Mouse (Mus musculus): ENCODE data around the gene Tpcn1. TPM values are rescaled to one million over a fixed set of nuclear protein-coding genes. Genes with fewer than 3 reads are reported as not detected.

The Tpcn1 gene
- 11.9 and 12.3 TPM in 2 replicates for polyA plus RNA-seq (2016; fragmentation: Nextera tagmentation; extraction: Ambion mirVana)

DNA sequence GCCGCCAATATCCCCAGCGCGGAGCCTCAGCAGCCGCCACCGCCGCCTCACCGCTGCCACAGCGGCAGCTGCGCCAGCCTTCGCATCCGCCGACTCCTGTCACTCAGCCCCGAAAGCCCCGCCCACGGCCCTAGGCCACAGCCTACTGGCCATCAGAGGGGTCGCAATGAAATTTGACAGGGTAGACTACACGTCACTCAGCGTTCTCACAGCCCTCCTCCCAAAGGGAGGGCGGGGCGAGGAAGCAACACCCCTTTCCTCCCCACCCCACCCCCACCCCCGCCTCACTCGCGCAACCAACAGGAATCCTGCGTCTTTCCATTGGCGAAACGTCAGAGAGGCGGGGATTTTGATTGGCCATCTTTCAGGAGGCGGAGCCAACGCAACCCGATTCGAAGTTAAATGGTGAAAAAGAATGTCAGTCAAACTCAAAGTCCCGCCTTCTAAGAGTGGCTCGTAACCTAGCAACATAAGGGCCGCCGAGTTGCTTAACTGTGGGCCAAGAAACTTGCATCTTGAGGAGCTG lies at the start of gene Tpcn1, which contains the start of gene Iqcd:
Tpcn1 (minus strand) TSS at position 105 of the 526 bp plus-strand sequence.
Iqcd (plus strand) TSS at position 448 of the 526 bp plus-strand sequence.
- H3K9me3 ChIP-seq = no peaks in the 10 kb centered on the region
- peak within 1 kb of the TSS; percentile 87 for H3K27ac ChIP-seq (replicated peaks)
- peak; percentile 99 for DNase-seq (ENCODE audit: low spot score)
- peak within 1 kb of the TSS; percentile 85 for H3K4me3 ChIP-seq
- 0 out of 2 replicates have a peak, but pooled peaks cover 4% of the 10 kb centered on the region for H3K27me3 ChIP-seq (replicated peaks; ENCODE audit: low read depth, poor library complexity, severe bottlenecking)
- peaks cover 15% of the 10 kb centered on the region for H3K36me3 ChIP-seq (replicated peaks)
- under 1% methylated on average over 35 of the region's 35 CpGs for WGBS
- peaks cover 41% of the 10 kb centered on the region for H3K4me1 ChIP-seq

DNA sequence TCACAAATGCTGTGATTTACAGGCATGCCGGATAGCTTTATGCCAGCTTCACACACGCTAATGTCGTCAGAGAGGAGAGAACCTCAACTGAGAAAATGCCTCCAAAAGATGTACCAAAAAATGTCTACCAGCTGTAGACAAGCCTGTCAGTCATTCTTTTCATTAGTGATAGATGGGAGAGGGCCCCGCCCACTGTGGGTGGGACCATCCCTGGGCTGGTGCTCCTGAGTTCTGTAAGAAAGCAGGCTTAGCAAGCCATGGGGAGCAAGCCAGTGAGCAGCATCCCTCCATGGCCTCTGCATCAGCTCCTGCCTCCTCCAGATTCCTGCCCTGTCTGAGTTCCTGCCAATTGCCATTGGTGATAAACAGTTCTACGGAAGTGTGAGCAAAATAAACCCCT lies 47.2 kb upstream of the Tpcn1 start:
- DNase-seq (ENCODE audit: low spot score) = no peak
- Histone ChIP-seq H3K27ac (replicated peaks) (no peak overlapping the region), H3K4me1 (peaks cover 16% of the 10 kb centered on the region), H3K36me3 (replicated peaks) (no peaks in the 10 kb centered on the region), H3K9me3 (peaks cover 7% of the 10 kb centered on the region; the same call in 1 of the 2 replicates), H3K4me3 (no peak overlapping the region), H3K27me3 (replicated peaks; ENCODE audit: low read depth, poor library complexity, severe bottlenecking) (peaks cover 38% of the 10 kb centered on the region)
- 92% methylated on average over 5 of the region's 5 CpGs for WGBS

DNA sequence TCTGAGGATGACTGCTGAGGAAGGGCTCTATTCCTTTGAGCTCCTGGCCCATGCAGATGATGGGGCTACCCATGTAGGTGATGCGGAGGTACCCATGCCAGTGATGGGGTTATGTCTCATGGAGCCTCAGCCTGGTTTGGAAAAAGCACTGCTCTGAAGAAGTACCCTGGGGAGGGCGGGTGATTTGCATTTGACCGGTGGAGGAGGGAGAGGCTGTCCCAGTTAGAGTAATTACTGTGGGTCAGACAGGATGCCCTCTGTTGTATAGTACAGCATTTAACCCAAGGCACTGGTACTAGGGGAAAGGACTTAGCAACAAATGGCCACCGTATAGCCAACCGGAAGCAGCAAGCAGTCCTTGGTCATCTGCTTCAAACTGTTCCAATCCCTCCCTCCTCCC lies 46.4 kb upstream of the Tpcn1 start:
- Histone ChIP-seq H3K36me3 (replicated peaks) (no peaks in the 10 kb centered on the region), H3K4me3 (no peak overlapping the region)

DNA sequence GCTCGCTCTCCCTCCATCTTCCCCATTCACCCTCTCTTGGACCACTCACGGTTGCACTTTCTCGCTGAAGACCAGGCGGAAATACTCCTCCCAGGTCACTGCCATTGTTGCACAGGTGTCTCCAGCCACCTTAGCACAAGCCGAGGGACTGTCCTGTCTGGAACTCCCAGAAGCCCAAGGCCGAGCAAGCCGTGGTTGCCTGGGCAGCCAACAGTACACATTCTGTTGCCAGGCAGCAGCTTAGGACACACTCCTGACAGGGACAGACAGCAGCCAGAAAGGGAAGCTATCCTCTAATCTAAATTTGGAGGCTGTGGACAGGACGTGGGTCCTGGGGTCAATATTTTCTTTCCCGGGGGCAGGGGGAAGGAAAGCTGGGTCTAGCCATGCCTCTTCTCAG lies 45.7 kb upstream of the Tpcn1 start, which contains the start of gene Cfap73:
Cfap73 (minus strand) TSS at position 105 of the 400 bp plus-strand sequence.
- WGBS = 59% methylated on average over 9 of the region's 9 CpGs

More for the DNA sequence above, 46.4 kb upstream of the Tpcn1 start:
- no peak overlapping the region for H3K27ac ChIP-seq (replicated peaks)
- no peak for DNase-seq (ENCODE audit: low spot score)
- peaks cover 16% of the 10 kb centered on the region for H3K4me1 ChIP-seq
- H3K27me3 ChIP-seq (replicated peaks; ENCODE audit: low read depth, poor library complexity, severe bottlenecking) = peaks cover 45% of the 10 kb centered on the region
- WGBS = 46% methylated on average over 5 of the region's 5 CpGs
- peaks cover 7% of the 10 kb centered on the region; the same call in 1 of the 2 replicates for H3K9me3 ChIP-seq

DNA sequence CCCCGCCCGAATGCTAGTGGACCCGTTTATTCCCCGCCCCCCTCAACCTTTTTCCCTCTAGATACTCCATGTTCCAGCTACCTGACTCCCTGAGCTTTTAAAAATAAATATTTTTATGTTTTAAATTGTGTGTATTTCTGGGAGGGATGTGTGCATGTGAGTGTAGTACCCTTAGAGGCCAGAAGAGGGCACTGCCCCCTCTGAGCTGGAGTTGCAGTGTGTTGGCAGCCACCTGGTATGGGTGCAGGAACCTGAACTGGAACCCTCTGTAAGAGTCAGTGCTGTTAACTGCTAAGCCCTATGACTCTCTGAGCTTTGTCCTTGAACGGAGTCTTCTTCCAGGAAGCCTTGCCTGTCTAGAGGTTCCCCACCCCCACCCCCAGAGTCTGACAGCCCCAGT lies 43.4 kb upstream of the Tpcn1 start:
- H3K4me3 ChIP-seq = no peak overlapping the region
- no peak for DNase-seq (ENCODE audit: low spot score)
- no peak overlapping the region for H3K27ac ChIP-seq (replicated peaks)
- H3K27me3 ChIP-seq (replicated peaks; ENCODE audit: low read depth, poor library complexity, severe bottlenecking) = peaks cover 54% of the 10 kb centered on the region
- H3K9me3 ChIP-seq = peaks cover 7% of the 10 kb centered on the region; the same call in 1 of the 2 replicates
- peaks cover 25% of the 10 kb centered on the region for H3K36me3 ChIP-seq (replicated peaks)
- peaks cover 16% of the 10 kb centered on the region for H3K4me1 ChIP-seq
- 89% methylated on average over 5 of the region's 5 CpGs for WGBS

More for the DNA sequence above, 45.7 kb upstream of the Tpcn1 start, which contains the start of gene Cfap73:
- peaks cover 16% of the 10 kb centered on the region for H3K4me1 ChIP-seq
- peaks cover 7% of the 10 kb centered on the region; the same call in 1 of the 2 replicates for H3K9me3 ChIP-seq
- H3K36me3 ChIP-seq (replicated peaks) = peaks cover 2% of the 10 kb centered on the region
- DNase-seq (ENCODE audit: low spot score) = no peak
- H3K27ac ChIP-seq (replicated peaks) = no peak within 1 kb of the TSS
- no peak within 1 kb of the TSS for H3K4me3 ChIP-seq
- peaks cover 53% of the 10 kb centered on the region for H3K27me3 ChIP-seq (replicated peaks; ENCODE audit: low read depth, poor library complexity, severe bottlenecking)

DNA sequence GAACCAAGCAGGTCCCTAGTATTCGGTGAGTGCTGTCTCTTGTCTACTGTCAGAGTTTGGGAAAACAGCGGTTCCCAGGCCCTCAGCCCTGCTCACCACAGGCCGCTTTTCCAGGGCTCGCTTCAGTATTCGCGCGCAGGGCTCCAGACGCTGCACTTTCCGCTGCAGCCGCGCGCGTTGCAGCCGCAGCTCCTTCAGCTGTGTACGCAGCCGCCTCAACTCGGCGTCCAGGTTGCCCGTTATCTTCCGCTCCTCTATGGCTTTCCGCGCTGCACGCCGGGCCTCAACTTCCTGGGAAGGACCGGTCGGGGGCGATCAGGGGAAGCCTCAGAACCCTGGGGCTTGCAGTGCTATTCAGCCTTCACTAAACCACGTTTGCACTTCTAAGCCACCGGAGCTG lies 42.7 kb upstream of the Tpcn1 start:
- Histone ChIP-seq H3K4me1 (peaks cover 21% of the 10 kb centered on the region), H3K27ac (replicated peaks) (no peak overlapping the region), H3K36me3 (replicated peaks) (peaks cover 32% of the 10 kb centered on the region), H3K9me3 (peaks cover 7% of the 10 kb centered on the region; the same call in 1 of the 2 replicates), H3K27me3 (replicated peaks; ENCODE audit: low read depth, poor library complexity, severe bottlenecking) (peaks cover 54% of the 10 kb centered on the region), H3K4me3 (peak overlapping the region; percentile 44)
- DNase-seq (ENCODE audit: low spot score) = peak; percentile 39
- WGBS = 8% methylated on average over 29 of the region's 29 CpGs

DNA sequence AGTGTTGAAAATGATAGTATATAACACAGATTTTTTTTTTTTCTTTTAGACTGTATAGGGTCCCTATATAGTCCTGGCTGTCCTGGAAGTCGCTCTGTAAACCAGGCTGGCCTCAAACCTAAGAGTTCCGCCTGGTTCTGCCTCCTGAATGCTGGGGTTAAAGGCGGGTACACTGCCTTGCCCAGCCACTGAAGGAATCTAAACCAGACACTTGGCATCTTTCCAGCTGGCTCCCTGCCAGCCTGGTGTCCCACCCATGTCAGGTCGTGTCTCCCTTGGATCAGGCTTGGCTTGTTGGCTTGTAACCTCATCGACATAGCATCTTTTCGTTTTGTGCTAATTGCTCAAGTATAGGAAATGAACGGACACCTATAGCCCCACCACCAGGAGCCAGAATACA lies 40.2 kb upstream of the Tpcn1 start:
- no peak overlapping the region for H3K4me3 ChIP-seq
- peaks cover 45% of the 10 kb centered on the region for H3K27me3 ChIP-seq (replicated peaks; ENCODE audit: low read depth, poor library complexity, severe bottlenecking)
- peaks cover 7% of the 10 kb centered on the region; the same call in 1 of the 2 replicates for H3K9me3 ChIP-seq
- H3K27ac ChIP-seq (replicated peaks) = no peak overlapping the region
- H3K36me3 ChIP-seq (replicated peaks) = peaks cover 57% of the 10 kb centered on the region
- peaks cover 13% of the 10 kb centered on the region for H3K4me1 ChIP-seq
- 85% methylated on average over 7 of the region's 7 CpGs for WGBS
- DNase-seq (ENCODE audit: low spot score) = no peak

DNA sequence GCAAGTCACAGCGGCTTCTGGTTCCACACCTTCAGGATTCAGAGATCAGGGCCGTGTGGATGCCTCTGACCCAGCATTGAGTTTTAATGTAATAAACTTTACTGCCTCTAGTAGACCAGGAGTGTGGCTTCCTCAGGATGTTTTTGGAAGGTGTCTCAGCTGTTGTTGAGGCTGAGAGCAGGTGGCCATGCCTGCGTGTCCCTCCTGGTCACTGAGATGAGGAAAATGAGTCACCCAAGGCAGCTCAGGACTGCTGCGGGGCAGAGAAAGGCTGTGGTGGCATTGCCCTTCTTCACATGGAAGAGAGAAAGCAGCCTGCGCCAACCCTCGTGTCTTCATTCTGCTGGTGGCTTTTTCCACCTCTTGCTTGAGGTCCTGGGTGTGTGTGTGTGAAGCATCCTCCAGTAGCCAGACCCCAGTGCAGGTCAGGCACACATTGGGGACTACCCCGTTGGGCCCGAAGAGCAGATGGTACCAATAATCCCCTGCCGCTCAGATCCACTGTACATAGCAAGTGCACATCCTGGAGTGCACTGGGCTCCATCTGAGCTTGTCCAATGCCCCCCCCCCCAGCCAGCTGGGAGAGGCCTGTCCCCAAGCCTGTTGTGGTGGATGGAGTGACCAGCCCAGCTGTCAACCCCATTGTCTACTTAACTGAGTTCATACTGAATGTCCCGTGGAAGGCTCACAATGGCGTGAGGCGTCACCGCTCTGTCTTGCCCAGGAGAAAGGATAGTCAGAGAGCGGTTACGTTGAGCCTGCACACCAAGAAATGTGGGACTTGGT lies 39.2 kb upstream of the Tpcn1 start:
- H3K4me3 ChIP-seq = no peak overlapping the region
- WGBS = 91% methylated on average over 15 of the region's 15 CpGs
- peaks cover 7% of the 10 kb centered on the region; the same call in 1 of the 2 replicates for H3K9me3 ChIP-seq
- peaks cover 66% of the 10 kb centered on the region for H3K36me3 ChIP-seq (replicated peaks)
- no peak for DNase-seq (ENCODE audit: low spot score)
- H3K27ac ChIP-seq (replicated peaks) = no peak overlapping the region
- H3K4me1 ChIP-seq = peaks cover 13% of the 10 kb centered on the region
- H3K27me3 ChIP-seq (replicated peaks; ENCODE audit: low read depth, poor library complexity, severe bottlenecking) = peaks cover 37% of the 10 kb centered on the region

DNA sequence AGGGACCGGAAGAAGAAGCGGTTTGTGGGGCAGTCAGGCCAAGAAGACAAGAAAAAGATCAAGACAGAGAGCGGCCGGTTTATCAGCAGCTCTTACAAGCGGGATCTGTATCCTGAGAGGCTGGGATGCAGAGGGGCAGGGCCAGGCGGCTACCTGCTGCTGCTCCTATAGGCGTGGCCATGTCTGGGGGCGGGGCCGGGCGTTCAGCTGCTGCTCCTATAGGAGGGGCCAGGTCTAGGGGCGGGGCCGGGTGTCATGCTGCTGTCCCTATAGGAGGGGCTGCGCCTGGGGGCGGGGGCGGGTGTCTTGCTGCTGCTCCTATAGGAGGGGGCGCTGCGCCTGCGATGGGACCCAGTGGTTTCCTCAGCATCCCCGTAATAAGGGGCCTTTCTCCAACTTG lies 37.9 kb upstream of the Tpcn1 start:
- Histone ChIP-seq H3K4me3 (no peak overlapping the region), H3K4me1 (peaks cover 13% of the 10 kb centered on the region), H3K27me3 (replicated peaks; ENCODE audit: low read depth, poor library complexity, severe bottlenecking) (peaks cover 24% of the 10 kb centered on the region), H3K36me3 (replicated peaks) (peaks cover 80% of the 10 kb centered on the region), H3K27ac (replicated peaks) (no peak overlapping the region), H3K9me3 (no peaks in the 10 kb centered on the region)
- DNase-seq (ENCODE audit: low spot score) = peak; percentile 83
- 27% methylated on average over 19 of the region's 19 CpGs for WGBS

DNA sequence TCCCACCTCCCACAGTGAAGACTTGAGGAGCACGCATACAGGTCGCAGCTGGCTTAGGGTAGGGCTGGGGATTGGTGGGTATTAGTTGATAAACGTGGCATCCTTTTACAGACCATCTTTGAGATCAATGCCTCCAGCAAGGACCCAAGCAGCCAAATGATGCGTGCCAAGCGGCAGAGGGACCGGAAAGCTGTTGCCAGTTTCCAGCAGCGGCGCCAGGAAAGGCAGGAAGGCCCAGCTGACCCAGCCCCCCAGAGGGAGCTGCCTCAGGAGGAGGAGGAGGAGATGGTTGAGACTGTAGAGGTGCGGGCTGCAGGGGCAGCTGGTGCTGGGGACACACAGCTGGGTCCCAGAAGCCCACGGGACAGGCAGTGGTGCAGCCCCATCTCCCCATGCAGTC lies 36.0 kb upstream of the Tpcn1 start:
- peaks cover 10% of the 10 kb centered on the region for H3K4me1 ChIP-seq
- H3K4me3 ChIP-seq = no peak overlapping the region
- no peak overlapping the region for H3K27ac ChIP-seq (replicated peaks)
- peaks cover 99% of the 10 kb centered on the region for H3K36me3 ChIP-seq (replicated peaks)
- WGBS = 93% methylated on average over 10 of the region's 10 CpGs
- no peak for DNase-seq (ENCODE audit: low spot score)
- H3K27me3 ChIP-seq (replicated peaks; ENCODE audit: low read depth, poor library complexity, severe bottlenecking) = peaks cover 4% of the 10 kb centered on the region
- H3K9me3 ChIP-seq = no peaks in the 10 kb centered on the region

DNA sequence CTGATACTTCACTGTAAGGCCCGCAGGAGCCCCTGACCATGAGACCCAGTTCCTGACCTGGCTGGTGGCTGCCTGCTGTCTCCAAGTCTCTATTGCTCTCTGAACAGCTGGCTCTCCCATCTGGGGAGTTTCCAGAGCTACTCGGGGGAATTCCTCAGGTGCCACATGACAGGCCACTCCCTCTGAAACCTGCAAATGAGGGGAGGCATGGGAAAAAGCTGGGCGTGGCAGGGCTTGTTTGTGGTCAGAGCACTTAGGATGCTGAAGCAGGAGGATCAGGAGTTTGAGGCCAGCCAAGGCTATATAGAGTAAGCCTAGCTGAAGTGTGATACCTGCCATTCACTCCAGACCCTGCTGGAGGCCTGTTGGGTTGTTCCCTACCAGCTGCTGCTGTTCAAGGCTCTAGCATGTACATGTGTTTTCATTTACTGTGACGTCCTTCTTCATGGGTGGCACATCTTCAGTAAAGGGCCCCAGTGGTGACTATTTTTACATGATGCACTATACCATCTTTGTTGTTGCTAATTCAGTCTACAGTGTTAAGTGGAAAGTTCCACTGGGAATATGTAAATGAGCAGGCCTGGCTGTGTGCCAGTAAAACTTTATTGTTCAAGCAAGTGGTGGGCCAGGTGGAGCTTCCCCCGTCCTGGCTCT lies 33.9 kb upstream of the Tpcn1 start:
- no peak for DNase-seq (ENCODE audit: low spot score)
- H3K9me3 ChIP-seq = no peaks in the 10 kb centered on the region
- no peaks in the 10 kb centered on the region for H3K27me3 ChIP-seq (replicated peaks; ENCODE audit: low read depth, poor library complexity, severe bottlenecking)
- peaks cover 10% of the 10 kb centered on the region for H3K4me1 ChIP-seq
- peaks cover 100% of the 10 kb centered on the region for H3K36me3 ChIP-seq (replicated peaks)
- WGBS = 82% methylated on average over 5 of the region's 5 CpGs
- H3K4me3 ChIP-seq = no peak overlapping the region
- no peak overlapping the region for H3K27ac ChIP-seq (replicated peaks)

DNA sequence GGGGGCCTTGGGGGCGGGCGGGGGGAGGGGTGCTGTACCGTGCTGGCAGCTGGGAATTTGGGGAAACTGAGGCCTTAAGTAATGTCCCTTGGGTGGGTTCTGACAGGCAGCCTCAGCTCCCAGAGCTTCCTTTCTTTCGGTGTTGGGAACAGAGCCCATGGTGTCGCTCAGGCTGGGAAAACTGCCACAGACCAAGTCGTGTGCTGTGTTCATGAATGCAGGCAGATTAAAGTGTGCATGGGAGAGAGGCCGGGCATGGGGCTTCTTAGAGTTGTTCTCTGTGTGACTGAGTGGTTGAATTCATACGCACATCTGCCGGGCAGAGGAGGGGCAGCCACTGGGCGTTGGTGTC lies 33.3 kb upstream of the Tpcn1 start:
- H3K27ac ChIP-seq (replicated peaks) = no peak overlapping the region
- H3K4me1 ChIP-seq = peaks cover 10% of the 10 kb centered on the region
- peaks cover 100% of the 10 kb centered on the region for H3K36me3 ChIP-seq (replicated peaks)
- H3K4me3 ChIP-seq = no peak overlapping the region
- H3K27me3 ChIP-seq (replicated peaks; ENCODE audit: low read depth, poor library complexity, severe bottlenecking) = no peaks in the 10 kb centered on the region
- DNase-seq (ENCODE audit: low spot score) = no peak
- no peaks in the 10 kb centered on the region for H3K9me3 ChIP-seq
- 93% methylated on average over 10 of the region's 10 CpGs for WGBS
